Mouse (Mus musculus) cerebellum, adult 2 months (tissue): ENCODE data around the gene Myo15.

Experiments
- CTCF ChIP-seq: fragments of 200-500 bp; IDR thresholded peaks from 2 replicates; pipeline ENCODE4 v1.5.1; 2011; ENCODE audit warnings: low read depth, mild to moderate bottlenecking, control low read depth, low read length, moderate library complexity, borderline replicate concordance; ENCODE audit not compliant: insufficient read depth
- POLR2A ChIP-seq: fragments of 200-500 bp; IDR thresholded peaks from 2 replicates; pipeline ENCODE4 v1.6.1; 2011; ENCODE audit warnings: low read length, control low read depth, borderline replicate concordance; ENCODE audit not compliant: insufficient read depth

DNA sequence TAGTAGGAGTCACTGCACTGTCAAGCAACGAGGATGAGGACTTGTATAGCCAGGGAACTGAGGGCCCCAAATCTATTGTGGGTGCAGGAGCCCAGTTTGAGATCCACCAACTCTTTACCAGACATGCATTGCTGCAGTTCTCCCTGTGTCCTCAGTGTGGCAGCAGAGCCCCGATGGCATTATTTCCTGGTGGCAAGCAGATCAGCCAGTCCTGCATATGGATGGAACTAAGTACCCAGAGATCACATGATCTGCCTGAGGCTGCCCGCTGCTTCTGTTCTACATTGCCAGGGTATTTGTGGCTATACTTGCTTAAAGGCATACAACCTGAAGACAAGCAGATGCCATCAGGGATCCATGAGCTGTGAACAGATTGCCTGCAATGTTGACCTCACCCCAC is 90.2 kb downstream of the Myo15 start:
- no peak for TF ChIP-seq POLR2A
- peak; percentile 94 for TF ChIP-seq CTCF
